Mouse (Mus musculus): ENCODE results near the gene Efl1. TPM values are rescaled to one million over a fixed set of nuclear protein-coding genes. Genes with fewer than 3 reads are reported as not detected.
"Not testable (repeated sequence)": the region's sequence is repeated elsewhere in the genome, so short reads cannot be mapped to it uniquely, and the experiment has no call there.

The Efl1 gene
- polyA plus RNA-seq, 1 experiment from 2014 or later = 24.8 TPM

DNA sequence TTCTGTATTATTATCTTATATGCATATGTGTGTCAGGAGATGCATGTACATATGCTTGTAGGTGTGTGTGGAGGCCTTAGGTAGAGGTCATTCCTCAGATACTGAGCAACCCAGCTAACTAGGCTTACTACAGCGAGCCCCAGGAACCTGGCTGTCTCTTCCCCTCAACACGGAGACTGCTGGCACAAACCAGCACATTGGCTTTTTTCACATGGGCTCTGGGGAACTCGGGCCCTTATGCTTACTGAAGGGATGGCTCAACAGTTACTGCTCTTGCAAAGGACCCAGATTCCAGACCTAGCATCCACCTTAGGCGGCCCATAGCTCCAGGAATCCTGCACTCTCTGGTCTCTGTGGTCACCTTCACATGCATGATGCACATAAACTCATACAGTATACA lies 110.7 kb downstream of the Efl1 start:
- H3K4me2 ChIP-seq (ENCODE audit: low read length) = no peak overlapping the region
- H3K4me1 ChIP-seq (ENCODE audit: control insufficient read depth, insufficient read depth, low read length) = no peaks in the 10 kb centered on the region
- H3K4me3 ChIP-seq (replicated peaks; ENCODE audit: low read depth, low read length) = no peak overlapping the region
- DNase-seq (no peak), ATAC-seq (ENCODE audit: low FRiP score, low TSS enrichment) (no peak)
- H3K9me3 ChIP-seq (ENCODE audit: control insufficient read depth, low read length) = no peaks in the 10 kb centered on the region
- peaks cover 15% of the 10 kb centered on the region for H3K36me3 ChIP-seq (ENCODE audit: control insufficient read depth, insufficient read depth, low read length)
- no peaks in the 10 kb centered on the region for H3K27me3 ChIP-seq (ENCODE audit: control insufficient read depth, insufficient read depth, low read length)
- WGBS = 93% methylated on average over 4 of the region's 4 CpGs
- H3K27ac ChIP-seq (replicated peaks; ENCODE audit: low read depth, low read length) = no peak overlapping the region
- no peak overlapping the region for H3K9ac ChIP-seq (replicated peaks; ENCODE audit: low read length)

DNA sequence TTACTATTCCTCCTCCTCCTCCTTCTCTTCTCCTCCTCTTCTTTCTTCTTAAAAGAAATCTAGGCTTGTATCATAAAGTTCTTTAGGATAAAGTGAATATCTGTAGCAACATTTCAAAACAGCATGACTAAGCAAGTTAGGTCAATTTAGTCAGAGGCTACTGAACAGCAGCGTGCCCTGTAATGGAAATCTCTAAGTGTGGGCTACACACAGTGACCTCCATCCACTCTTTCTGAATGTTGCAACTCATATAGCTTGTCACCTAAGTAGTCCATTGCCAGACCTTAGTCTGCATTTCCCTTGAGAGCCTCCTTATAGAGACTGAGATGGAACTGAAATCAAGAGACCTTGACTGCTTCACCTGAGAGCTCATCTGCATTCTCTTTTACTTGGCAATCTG lies 116.5 kb downstream of the Efl1 start:
- no peak for DNase-seq
- 89% methylated on average over 1 of the region's 1 CpGs for WGBS

DNA sequence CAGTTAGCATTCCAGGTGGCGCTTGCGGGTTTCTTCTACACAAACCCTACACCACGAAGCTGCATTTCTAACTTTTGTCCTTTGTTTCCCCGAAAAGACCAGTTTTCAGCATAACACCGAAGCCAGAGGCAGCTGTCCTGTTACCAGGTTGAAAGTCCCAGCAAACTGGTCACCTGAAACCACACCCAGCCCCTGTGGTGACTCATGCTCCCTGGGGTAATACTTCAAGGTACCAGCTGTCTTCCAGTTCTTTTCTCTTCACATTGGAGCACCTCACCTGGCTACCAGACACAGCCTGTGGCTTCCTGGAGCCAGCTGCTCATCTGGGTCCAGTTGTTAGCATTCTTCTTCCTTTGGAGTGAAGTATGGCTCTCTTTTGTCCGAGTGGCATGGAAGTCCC lies 118.2 kb downstream of the Efl1 start:
- Histone ChIP-seq H3K4me2 (ENCODE audit: low read length) (no peak overlapping the region), H3K36me3 (ENCODE audit: control insufficient read depth, insufficient read depth, low read length) (peaks cover 20% of the 10 kb centered on the region), H3K4me1 (ENCODE audit: control insufficient read depth, insufficient read depth, low read length) (peaks cover 13% of the 10 kb centered on the region; the same call in 1 of the 2 replicates), H3K27me3 (ENCODE audit: control insufficient read depth, insufficient read depth, low read length) (no peaks in the 10 kb centered on the region), H3K4me3 (replicated peaks; ENCODE audit: low read depth, low read length) (no peak overlapping the region), H3K9ac (replicated peaks; ENCODE audit: low read length) (no peak overlapping the region), H3K27ac (replicated peaks; ENCODE audit: low read depth, low read length) (no peak overlapping the region), H3K9me3 (ENCODE audit: control insufficient read depth, low read length) (no peaks in the 10 kb centered on the region)
- DNase-seq = no peak
- WGBS = 78% methylated on average over 6 of the region's 6 CpGs
- ATAC-seq (ENCODE audit: low FRiP score, low TSS enrichment) = no peak

More for the DNA sequence above, 116.5 kb downstream of the Efl1 start:
- Histone ChIP-seq H3K36me3 (ENCODE audit: control insufficient read depth, insufficient read depth, low read length) (peaks cover 22% of the 10 kb centered on the region), H3K9me3 (ENCODE audit: control insufficient read depth, low read length) (no peaks in the 10 kb centered on the region), H3K9ac (replicated peaks; ENCODE audit: low read length) (no peak overlapping the region), H3K27ac (replicated peaks; ENCODE audit: low read depth, low read length) (no peak overlapping the region), H3K27me3 (ENCODE audit: control insufficient read depth, insufficient read depth, low read length) (no peaks in the 10 kb centered on the region), H3K4me2 (ENCODE audit: low read length) (no peak overlapping the region), H3K4me3 (replicated peaks; ENCODE audit: low read depth, low read length) (no peak overlapping the region), H3K4me1 (ENCODE audit: control insufficient read depth, insufficient read depth, low read length) (peaks cover 5% of the 10 kb centered on the region; the same call in 1 of the 2 replicates)
- no peak for ATAC-seq (ENCODE audit: low FRiP score, low TSS enrichment)

DNA sequence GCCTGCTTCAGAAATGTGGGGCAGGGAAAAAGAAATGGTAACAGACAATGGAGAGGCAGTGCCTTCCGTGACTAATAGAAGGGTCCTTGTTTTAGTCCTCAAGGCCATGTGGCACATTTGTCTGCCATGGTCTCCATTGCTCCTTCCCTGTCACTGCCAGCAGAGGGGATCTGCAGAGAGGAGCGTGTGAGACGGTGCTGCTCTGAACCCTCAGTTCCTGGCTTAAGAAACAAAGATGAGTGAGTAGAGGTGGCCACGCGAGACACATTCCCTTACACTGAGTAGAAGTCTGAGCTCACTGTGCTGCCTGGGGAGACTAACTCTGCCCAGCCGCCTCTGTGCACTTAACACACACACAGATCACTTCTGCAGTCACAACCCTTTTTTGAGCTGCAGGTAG lies 121.8 kb downstream of the Efl1 start:
- ATAC-seq (ENCODE audit: low FRiP score, low TSS enrichment) (peak; percentile 28; the same call in 1 of the 2 replicates), DNase-seq (peak; percentile 48)
- Histone ChIP-seq H3K4me1 (ENCODE audit: control insufficient read depth, insufficient read depth, low read length) (peaks cover 22% of the 10 kb centered on the region), H3K36me3 (ENCODE audit: control insufficient read depth, insufficient read depth, low read length) (0 out of 2 replicates have a peak, but pooled peaks cover 6% of the 10 kb centered on the region), H3K9ac (replicated peaks; ENCODE audit: low read length) (no peak overlapping the region), H3K9me3 (ENCODE audit: control insufficient read depth, low read length) (no peaks in the 10 kb centered on the region), H3K27me3 (ENCODE audit: control insufficient read depth, insufficient read depth, low read length) (no peaks in the 10 kb centered on the region), H3K27ac (replicated peaks; ENCODE audit: low read depth, low read length) (peak overlapping the region; percentile 60), H3K4me2 (ENCODE audit: low read length) (no peak overlapping the region), H3K4me3 (replicated peaks; ENCODE audit: low read depth, low read length) (no peak overlapping the region)
- 37% methylated on average over 6 of the region's 6 CpGs for WGBS

DNA sequence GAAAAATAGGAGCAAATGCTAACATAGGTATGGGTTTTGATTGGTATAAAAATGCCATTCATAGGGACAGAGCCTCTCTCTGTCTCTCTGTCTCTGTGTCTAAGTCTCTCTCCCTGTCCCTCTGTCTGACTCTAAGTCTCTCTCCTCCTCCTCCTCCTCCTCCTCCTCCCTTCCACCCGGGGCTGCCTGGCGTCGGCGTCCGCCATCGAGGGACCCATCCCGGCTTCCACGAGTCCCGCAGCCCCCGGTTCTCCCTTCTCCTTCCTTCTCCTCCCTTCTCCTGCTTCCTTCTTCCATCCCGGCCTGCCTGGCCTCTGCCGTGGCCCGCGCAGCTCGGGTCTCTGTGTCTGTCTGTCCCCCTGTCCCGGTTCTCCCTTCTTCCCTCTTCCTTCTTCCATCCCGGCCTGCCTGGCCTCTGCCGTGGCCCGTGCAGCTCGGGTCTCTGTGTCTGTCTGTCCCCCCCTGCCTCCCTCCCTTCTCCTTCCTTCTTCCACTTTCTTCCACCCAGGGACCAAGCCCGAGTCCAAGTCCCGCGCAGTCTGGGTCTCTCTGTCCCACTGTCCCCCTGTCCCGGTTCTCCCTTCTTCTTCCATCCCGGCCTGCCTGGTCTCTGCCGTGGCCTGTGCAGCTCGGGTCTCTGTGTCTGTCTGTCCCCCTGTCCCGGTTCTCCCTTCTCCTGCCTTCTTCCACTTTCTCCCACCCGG lies 122.7 kb downstream of the Efl1 start:
- not testable (repeated sequence) for H3K27ac ChIP-seq (replicated peaks; ENCODE audit: low read depth, low read length); H3K9me3 ChIP-seq (ENCODE audit: control insufficient read depth, low read length); H3K9ac ChIP-seq (replicated peaks; ENCODE audit: low read length); ATAC-seq (ENCODE audit: low FRiP score, low TSS enrichment); H3K36me3 ChIP-seq (ENCODE audit: control insufficient read depth, insufficient read depth, low read length); H3K27me3 ChIP-seq (ENCODE audit: control insufficient read depth, insufficient read depth, low read length); H3K4me3 ChIP-seq (replicated peaks; ENCODE audit: low read depth, low read length); H3K4me2 ChIP-seq (ENCODE audit: low read length)
- peak; percentile 44 for DNase-seq
- peaks cover 22% of the 10 kb centered on the region for H3K4me1 ChIP-seq (ENCODE audit: control insufficient read depth, insufficient read depth, low read length)
- 85% methylated on average over 21 of the region's 29 CpGs for WGBS

DNA sequence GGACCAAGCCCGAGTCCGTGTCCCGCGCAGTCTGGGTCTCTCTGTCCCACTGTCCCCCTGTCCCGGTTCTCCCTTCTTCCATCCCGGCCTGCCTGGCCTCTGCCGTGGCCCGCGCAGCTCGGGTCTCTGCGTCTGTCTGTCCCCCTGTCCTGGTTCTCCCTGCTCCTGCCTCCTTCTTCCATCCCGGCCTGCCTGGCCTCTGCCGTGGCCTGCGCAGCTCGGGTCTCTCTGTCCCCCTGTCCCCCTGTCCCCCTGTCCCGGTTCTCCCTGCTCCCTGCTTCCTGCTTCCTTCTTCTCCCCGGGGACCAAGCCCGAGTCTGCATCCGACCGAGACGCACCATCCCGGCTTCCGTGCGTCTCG lies 123.2 kb downstream of the Efl1 start:
- H3K4me3 ChIP-seq (replicated peaks; ENCODE audit: low read depth, low read length); H3K9me3 ChIP-seq (ENCODE audit: control insufficient read depth, low read length); H3K9ac ChIP-seq (replicated peaks; ENCODE audit: low read length); DNase-seq; H3K36me3 ChIP-seq (ENCODE audit: control insufficient read depth, insufficient read depth, low read length); H3K4me2 ChIP-seq (ENCODE audit: low read length); ATAC-seq (ENCODE audit: low FRiP score, low TSS enrichment); H3K27ac ChIP-seq (replicated peaks; ENCODE audit: low read depth, low read length); H3K27me3 ChIP-seq (ENCODE audit: control insufficient read depth, insufficient read depth, low read length): not testable (repeated sequence)
- peaks cover 22% of the 10 kb centered on the region for H3K4me1 ChIP-seq (ENCODE audit: control insufficient read depth, insufficient read depth, low read length)
- WGBS = 75% methylated on average over 25 of the region's 25 CpGs

DNA sequence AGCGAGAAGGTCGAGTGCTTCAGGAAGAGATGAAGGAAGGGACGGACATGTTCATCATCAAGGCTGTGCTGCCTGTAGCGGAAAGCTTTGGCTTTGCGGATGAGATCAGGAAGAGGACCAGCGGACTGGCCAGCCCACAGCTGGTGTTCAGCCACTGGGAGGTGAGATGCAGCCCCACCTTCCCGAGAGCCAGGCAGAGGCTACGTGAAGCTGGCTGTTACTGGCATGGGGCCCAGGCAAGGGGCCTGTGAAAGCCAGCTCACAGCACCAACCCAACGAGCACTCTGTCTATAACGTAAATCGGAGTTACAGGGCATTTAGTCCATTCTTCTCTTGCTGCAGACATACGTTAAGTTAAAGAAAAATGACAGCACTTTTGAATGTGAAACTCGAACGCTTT lies 124.1 kb downstream of the Efl1 start:
- ATAC-seq (ENCODE audit: low FRiP score, low TSS enrichment) = no peak
- no peak overlapping the region; the same call in 1 of the 2 replicates for H3K27ac ChIP-seq (replicated peaks; ENCODE audit: low read depth, low read length)
- peak; percentile 52 for DNase-seq

DNA sequence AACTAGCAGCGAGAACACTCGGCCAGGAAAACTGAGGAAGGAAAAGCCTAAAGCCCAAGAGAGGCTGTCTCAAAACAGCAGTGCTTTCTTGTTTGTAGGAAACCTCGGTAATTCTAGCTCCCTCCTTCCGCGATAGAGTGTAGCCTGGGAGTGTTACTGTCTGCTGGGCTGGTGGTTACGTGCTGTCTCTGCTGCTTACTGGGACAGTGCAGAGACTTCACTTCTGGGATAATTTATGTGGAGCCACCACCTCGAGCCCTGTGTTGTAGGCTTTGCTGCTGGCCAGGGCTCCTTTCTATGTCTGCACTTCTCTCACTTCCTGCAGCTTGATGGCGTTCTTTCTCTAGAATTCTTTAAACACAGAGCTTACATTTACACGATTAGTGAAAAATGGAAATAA lies 124.7 kb downstream of the Efl1 start:
- ATAC-seq (ENCODE audit: low FRiP score, low TSS enrichment) (no peak), DNase-seq (no peak)
- Histone ChIP-seq H3K4me3 (replicated peaks; ENCODE audit: low read depth, low read length) (no peak overlapping the region), H3K9ac (replicated peaks; ENCODE audit: low read length) (no peak overlapping the region), H3K4me1 (ENCODE audit: control insufficient read depth, insufficient read depth, low read length) (peaks cover 22% of the 10 kb centered on the region), H3K36me3 (ENCODE audit: control insufficient read depth, insufficient read depth, low read length) (peaks cover 3% of the 10 kb centered on the region; the same call in 1 of the 2 replicates), H3K27me3 (ENCODE audit: control insufficient read depth, insufficient read depth, low read length) (no peaks in the 10 kb centered on the region), H3K9me3 (ENCODE audit: control insufficient read depth, low read length) (no peaks in the 10 kb centered on the region), H3K27ac (replicated peaks; ENCODE audit: low read depth, low read length) (no peak overlapping the region), H3K4me2 (ENCODE audit: low read length) (no peak overlapping the region)
- WGBS = 67% methylated on average over 9 of the region's 9 CpGs

More for the DNA sequence above, 124.1 kb downstream of the Efl1 start:
- Histone ChIP-seq H3K4me3 (replicated peaks; ENCODE audit: low read depth, low read length) (no peak overlapping the region), H3K4me1 (ENCODE audit: control insufficient read depth, insufficient read depth, low read length) (peaks cover 22% of the 10 kb centered on the region), H3K9me3 (ENCODE audit: control insufficient read depth, low read length) (no peaks in the 10 kb centered on the region), H3K9ac (replicated peaks; ENCODE audit: low read length) (no peak overlapping the region; the same call in 1 of the 2 replicates), H3K27me3 (ENCODE audit: control insufficient read depth, insufficient read depth, low read length) (no peaks in the 10 kb centered on the region), H3K4me2 (ENCODE audit: low read length) (no peak overlapping the region), H3K36me3 (ENCODE audit: control insufficient read depth, insufficient read depth, low read length) (no peaks in the 10 kb centered on the region)
- 45% methylated on average over 14 of the region's 14 CpGs for WGBS

DNA sequence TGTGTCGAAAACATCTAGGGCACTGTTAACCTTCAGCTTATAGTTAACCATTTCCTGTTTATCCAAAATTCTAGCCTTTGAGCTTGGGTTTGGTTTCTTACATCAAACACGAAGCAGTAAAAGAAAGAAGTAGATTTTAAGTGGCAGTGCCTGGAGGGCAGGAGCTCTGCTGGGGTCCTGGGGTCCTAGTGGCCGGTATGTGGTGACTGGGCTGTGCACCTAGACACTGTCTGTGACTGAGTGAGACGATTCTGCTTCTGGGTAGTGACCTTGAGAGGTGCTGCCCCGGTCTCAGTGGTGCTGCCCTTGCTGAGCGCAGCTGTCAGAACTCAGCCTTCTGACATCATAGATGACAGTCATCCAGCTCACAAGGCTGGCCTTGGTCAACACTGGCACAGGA lies 125.5 kb downstream of the Efl1 start:
- WGBS = 92% methylated on average over 6 of the region's 6 CpGs

More for the DNA sequence above, 125.5 kb downstream of the Efl1 start:
- H3K27me3 ChIP-seq (ENCODE audit: control insufficient read depth, insufficient read depth, low read length) = no peaks in the 10 kb centered on the region
- H3K9ac ChIP-seq (replicated peaks; ENCODE audit: low read length) = no peak overlapping the region
- H3K36me3 ChIP-seq (ENCODE audit: control insufficient read depth, insufficient read depth, low read length) = peaks cover 3% of the 10 kb centered on the region; the same call in 1 of the 2 replicates
- H3K4me3 ChIP-seq (replicated peaks; ENCODE audit: low read depth, low read length) = no peak overlapping the region
- DNase-seq (no peak), ATAC-seq (ENCODE audit: low FRiP score, low TSS enrichment) (no peak)
- H3K4me2 ChIP-seq (ENCODE audit: low read length) = no peak overlapping the region
- H3K27ac ChIP-seq (replicated peaks; ENCODE audit: low read depth, low read length) = no peak overlapping the region
- H3K4me1 ChIP-seq (ENCODE audit: control insufficient read depth, insufficient read depth, low read length) = peaks cover 22% of the 10 kb centered on the region
- no peaks in the 10 kb centered on the region for H3K9me3 ChIP-seq (ENCODE audit: control insufficient read depth, low read length)

Measured in midbrain, embryonic 14.5 days (tissue).